ENCODE assay signal across 9 mouse cellular contexts in the genomic region with DNA sequence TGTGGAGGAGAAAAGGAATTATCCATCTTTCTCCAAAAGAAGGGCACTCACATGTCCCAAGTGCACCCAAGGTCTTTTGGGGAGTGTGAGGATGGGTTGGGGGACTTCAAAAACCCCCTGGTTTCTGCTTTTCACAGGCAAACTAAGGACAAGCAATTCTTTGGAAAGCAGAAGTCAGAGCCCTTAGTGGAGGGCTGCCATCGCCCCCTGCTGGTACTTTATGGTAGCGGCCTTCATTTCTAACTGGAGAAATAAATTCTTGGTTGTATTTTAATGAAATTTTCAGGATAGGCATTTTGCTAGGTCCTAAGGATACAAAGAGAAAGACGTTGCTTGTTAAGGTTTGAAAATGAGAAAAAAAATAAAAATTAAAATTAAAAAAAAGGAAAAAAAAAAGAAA. TPM values are rescaled to one million over a fixed set of nuclear protein-coding genes. Genes with fewer than 3 reads are reported as not detected.
DNase-seq lines count a peak whose midpoint lies in the region; ATAC-seq and TF ChIP-seq lines count a peak whose summit lies in the region.
"Had no signal": no experiment of that assay in that cellular context is flagged by ENCODE, and none has a peak within 500 bp of the region (broad histone marks: within the 10 kb centered on the region; RNA-seq: fewer than 3 reads in every experiment).

No protein-coding gene starts in this region.

- no peak overlapping the region for H3K4me3 ChIP-seq in hindbrain, embryonic 11.5 days (ENCODE audit: low read depth, low read length)
- H3K4me3 ChIP-seq in hindbrain, embryonic 16.5 days (ENCODE audit: low read length), result no peak overlapping the region
- no peak overlapping the region for H3K4me3 ChIP-seq in midbrain, postnatal 0 days (ENCODE audit: low read depth, low read length)
- H3K4me3 ChIP-seq: erythroblast, embryonic 14.5 days had no signal

- TF ChIP-seq CTCF in midbrain, postnatal 0 days (IDR thresholded peaks at IDR 0.05), result peak; percentile 85

- no peak overlapping the region for H3K27ac ChIP-seq in hindbrain, embryonic 11.5 days (ENCODE audit: low read depth, low read length)
- no peak overlapping the region for H3K27ac ChIP-seq in hindbrain, embryonic 16.5 days (ENCODE audit: low read depth, low read length)
- H3K27ac ChIP-seq in midbrain, postnatal 0 days (ENCODE audit: low read depth, low read length), result no peak overlapping the region

- H3K27me3 ChIP-seq in hindbrain, embryonic 11.5 days (ENCODE audit: control insufficient read depth, insufficient read depth, low read length), result no peaks in the 10 kb centered on the region
- H3K27me3 ChIP-seq in hindbrain, embryonic 16.5 days (replicated peaks; ENCODE audit: control insufficient read depth, insufficient read depth, low read length), result no peaks in the 10 kb centered on the region
- H3K27me3 ChIP-seq in midbrain, postnatal 0 days (ENCODE audit: insufficient read depth, low read length), result no peaks in the 10 kb centered on the region

- no peaks in the 10 kb centered on the region for H3K36me3 ChIP-seq in hindbrain, embryonic 11.5 days (ENCODE audit: control insufficient read depth, insufficient read depth, low read length)
- no peaks in the 10 kb centered on the region for H3K36me3 ChIP-seq in hindbrain, embryonic 16.5 days (ENCODE audit: control insufficient read depth, insufficient read depth, low read length)
- no peaks in the 10 kb centered on the region for H3K36me3 ChIP-seq in midbrain, postnatal 0 days (ENCODE audit: insufficient read depth, low read length)

- ATAC-seq in hindbrain, embryonic 11.5 days (ENCODE audit: low FRiP score), result no peak
- ATAC-seq in hindbrain, embryonic 16.5 days, result no peak
- no peak for ATAC-seq in midbrain, postnatal 0 days (ENCODE audit: low FRiP score)

- DNase-seq in hindbrain, embryonic 11.5 days (ENCODE audit: low spot score), result peak; percentile 81
- peak; percentile 52 for DNase-seq in ES-CJ7 (ENCODE audit: low read depth, low spot score)
- DNase-seq in brain, adult 2 months (ENCODE audit: low read depth, low spot score), result peak; percentile 59
- DNase-seq in forelimb bud, embryonic 11.5 days (ENCODE audit: low read depth, low spot score), result peak; percentile 48
- peak; percentile 63 to 75 for DNase-seq in left cerebral cortex, adult 18-20 months (ENCODE audit: low spot score in 2 of 2)
- DNase-seq in midbrain, postnatal 0 days (ENCODE audit: low spot score), result peak; percentile 67
- peak; percentile 40 for DNase-seq in thymus, postnatal 25 days

- no peak overlapping the region for H3K9ac ChIP-seq in hindbrain, embryonic 11.5 days (ENCODE audit: low read depth, low read length)
- no peak overlapping the region for H3K9ac ChIP-seq in hindbrain, embryonic 16.5 days (ENCODE audit: low read depth, low read length)
- H3K9ac ChIP-seq in midbrain, postnatal 0 days (replicated peaks; ENCODE audit: low read length, poor library complexity, severe bottlenecking), result no peak overlapping the region

- no peak overlapping the region for H3K4me2 ChIP-seq in hindbrain, embryonic 11.5 days (replicated peaks; ENCODE audit: low read depth, low read length)
- no peak overlapping the region for H3K4me2 ChIP-seq in hindbrain, embryonic 16.5 days (ENCODE audit: low read length)
- no peak overlapping the region for H3K4me2 ChIP-seq in midbrain, postnatal 0 days (ENCODE audit: low read depth, low read length, poor library complexity, severe bottlenecking)

- H3K9me3 ChIP-seq in hindbrain, embryonic 11.5 days (ENCODE audit: control insufficient read depth, low read length), result no peaks in the 10 kb centered on the region
- no peaks in the 10 kb centered on the region for H3K9me3 ChIP-seq in hindbrain, embryonic 16.5 days (ENCODE audit: control insufficient read depth, low read length)
- H3K9me3 ChIP-seq in midbrain, postnatal 0 days (ENCODE audit: low read length), result no peaks in the 10 kb centered on the region

- WGBS in hindbrain, embryonic 11.5 days, result 9% methylated on average over 3 of the region's 3 CpGs
- WGBS in hindbrain, embryonic 16.5 days, result 9% methylated on average over 3 of the region's 3 CpGs
- 7% methylated on average over 3 of the region's 3 CpGs for WGBS in midbrain, postnatal 0 days

- no peaks in the 10 kb centered on the region for H3K4me1 ChIP-seq in hindbrain, embryonic 11.5 days (replicated peaks; ENCODE audit: control insufficient read depth, insufficient read depth, low read length)
- no peaks in the 10 kb centered on the region for H3K4me1 ChIP-seq in hindbrain, embryonic 16.5 days (ENCODE audit: control insufficient read depth, insufficient read depth, low read depth, low read length)
- H3K4me1 ChIP-seq in midbrain, postnatal 0 days (ENCODE audit: insufficient read depth, low read length), result no peaks in the 10 kb centered on the region

RNA-seq across cellular contexts. Expression of a gene that starts 11.0 kb away (rescaled TPM):
- polyA plus RNA-seq in hindbrain, embryonic 11.5 days (2014; fragmentation: Nextera tagmentation; extraction: Ambion mirVana), result 11.8 and 16.6 TPM in 2 replicates
- 1.8 and 2.1 TPM in 2 replicates for polyA plus RNA-seq in hindbrain, embryonic 16.5 days (2015; fragmentation: Nextera tagmentation; extraction: Ambion mirVana)
- total RNA-seq in left cerebral cortex, adult 18-20 months (2021), result under 1 TPM in 1 of 2 experiments, not detected in 1; 0.12 TPM
- 1.2 and 3.4 TPM in 2 replicates for total RNA-seq in midbrain, postnatal 0 days (2014; rRNA removed)
- polyA plus RNA-seq in midbrain, postnatal 0 days (2015; fragmentation: Nextera tagmentation; extraction: Ambion mirVana), result 0.85 and 1.0 TPM in 2 replicates

RNA-seq across cellular contexts. Expression of a gene that starts 31.5 kb away (rescaled TPM):
- polyA plus RNA-seq in hindbrain, embryonic 11.5 days (2014; fragmentation: Nextera tagmentation; extraction: Ambion mirVana), result 1.4 and 2.7 TPM in 2 replicates
- polyA plus RNA-seq in hindbrain, embryonic 16.5 days (2015; fragmentation: Nextera tagmentation; extraction: Ambion mirVana), result 5.5 and 5.7 TPM in 2 replicates
- total RNA-seq in left cerebral cortex, adult 18-20 months (2021), result 1 to 10 TPM; 1.6 to 2.3 TPM
- 2.2 and 2.6 TPM in 2 replicates for total RNA-seq in midbrain, postnatal 0 days (2014; rRNA removed)
- polyA plus RNA-seq in midbrain, postnatal 0 days (2015; fragmentation: Nextera tagmentation; extraction: Ambion mirVana), result 4.3 and 4.8 TPM in 2 replicates
